Mouse (Mus musculus) midbrain, embryonic 11.5 days (tissue): Measurements from ENCODE around the gene Olfr718-ps1. TPM values are rescaled to one million over a fixed set of nuclear protein-coding genes. Genes with fewer than 3 reads are reported as not detected.

Experiments used
- microRNA-seq: library from miRNA; unstranded; fragments of <30 nt; microRNA quantifications from one replicate; pipeline ENCODE4, GENCODE M21; 2017
- polyA plus RNA-seq: library from polyadenylated mRNA; unstranded; fragments of >200 nt; fragmentation: Nextera tagmentation; extraction: Ambion mirVana; gene quantifications from 2 replicates; pipeline ENCODE4 v1.2.1, GENCODE M21; 2014

Olfr718-ps1 gene
- polyA plus RNA-seq, 1 experiment from 2014 or later, result not detected

Small RNA genes lying within 50 kb of the gene (microRNA-seq; reads per million reads assigned to microRNA genes)
- gene Gm44405, result not detected

Other genes starting within 250 kb of the Olfr718-ps1 start
- 14,142 and 15,094 TPM in 2 replicates for gene Actb, start 240.8 kb downstream of the Olfr718-ps1 start, polyA plus RNA-seq
- gene Fscn1, start 187.2 kb downstream of the Olfr718-ps1 start, polyA plus RNA-seq, result 566 and 605 TPM in 2 replicates
- gene Rnf216, start 34.6 kb downstream of the Olfr718-ps1 start, polyA plus RNA-seq, result 29.2 and 29.4 TPM in 2 replicates
- 10.8 and 11.9 TPM in 2 replicates for gene Rbak, start 33.2 kb upstream of the Olfr718-ps1 start, polyA plus RNA-seq
- gene Spdye4b, start 33.4 kb upstream of the Olfr718-ps1 start, polyA plus RNA-seq, result not detected in 2 replicates
- not detected in 2 replicates for gene Spdye4a, start 79.3 kb upstream of the Olfr718-ps1 start, polyA plus RNA-seq
- 22.0 and 25.9 TPM in 2 replicates for gene Zfp12, start 87.6 kb upstream of the Olfr718-ps1 start, polyA plus RNA-seq
- gene Zfp316, start 122.4 kb upstream of the Olfr718-ps1 start, polyA plus RNA-seq, result 4.3 and 4.5 TPM in 2 replicates
- gene Zfp853, start 146.0 kb upstream of the Olfr718-ps1 start, polyA plus RNA-seq, result 0.08 TPM in 1 of 2 replicates, not detected in the other
- 41.5 and 46.6 TPM in 2 replicates for gene E130309D02Rik, start 167.8 kb upstream of the Olfr718-ps1 start, polyA plus RNA-seq
- gene Zdhhc4, start 181.7 kb upstream of the Olfr718-ps1 start, polyA plus RNA-seq, result 68.1 and 73.7 TPM in 2 replicates
- 0.12 and 0.34 TPM in 2 replicates for gene Grid2ip, start 209.8 kb upstream of the Olfr718-ps1 start, polyA plus RNA-seq